Mouse (Mus musculus): ENCODE measurements at regions not wholly inside any gene's neighbourhood (a gene's known extent, or its start where the extent isn't known, plus 50 kb on each side); places are given as distances from the start of the nearest gene placed in this dataset.

DNA sequence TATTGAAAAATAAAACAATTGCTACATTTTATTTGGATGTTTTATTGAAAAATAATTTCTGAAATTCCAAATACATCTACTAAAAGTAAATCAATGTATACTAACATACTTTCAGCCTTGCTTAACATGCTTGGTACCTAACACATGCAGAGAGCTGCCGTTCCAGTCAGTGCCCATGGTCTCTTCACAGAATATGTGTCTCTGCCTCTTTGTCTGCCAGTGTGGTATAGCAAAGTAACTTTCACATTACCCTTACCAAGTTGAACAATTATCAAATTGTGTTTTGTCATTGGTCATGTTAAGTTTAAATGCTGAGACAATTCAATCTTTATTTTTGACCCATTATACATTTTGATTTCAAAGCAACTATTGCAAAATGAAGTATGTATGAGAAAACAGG is 1159.2 kb upstream of the Foxg1 start:
- 23% methylated on average over 1 of the region's 1 CpGs for WGBS
- H3K9ac ChIP-seq (replicated peaks) = no peak overlapping the region
- no peaks in the 10 kb centered on the region for H3K9me3 ChIP-seq
- no peak for ATAC-seq (ENCODE audit: low FRiP score, low read depth)
- no peak overlapping the region for H3K4me3 ChIP-seq
- H3K27ac ChIP-seq (replicated peaks) = no peak overlapping the region
- H3K36me3 ChIP-seq = no peaks in the 10 kb centered on the region
- no peak overlapping the region for H3K4me2 ChIP-seq (replicated peaks)
- H3K27me3 ChIP-seq = no peaks in the 10 kb centered on the region
- H3K4me1 ChIP-seq = 0 out of 2 replicates have a peak, but pooled peaks cover 2% of the 10 kb centered on the region

DNA sequence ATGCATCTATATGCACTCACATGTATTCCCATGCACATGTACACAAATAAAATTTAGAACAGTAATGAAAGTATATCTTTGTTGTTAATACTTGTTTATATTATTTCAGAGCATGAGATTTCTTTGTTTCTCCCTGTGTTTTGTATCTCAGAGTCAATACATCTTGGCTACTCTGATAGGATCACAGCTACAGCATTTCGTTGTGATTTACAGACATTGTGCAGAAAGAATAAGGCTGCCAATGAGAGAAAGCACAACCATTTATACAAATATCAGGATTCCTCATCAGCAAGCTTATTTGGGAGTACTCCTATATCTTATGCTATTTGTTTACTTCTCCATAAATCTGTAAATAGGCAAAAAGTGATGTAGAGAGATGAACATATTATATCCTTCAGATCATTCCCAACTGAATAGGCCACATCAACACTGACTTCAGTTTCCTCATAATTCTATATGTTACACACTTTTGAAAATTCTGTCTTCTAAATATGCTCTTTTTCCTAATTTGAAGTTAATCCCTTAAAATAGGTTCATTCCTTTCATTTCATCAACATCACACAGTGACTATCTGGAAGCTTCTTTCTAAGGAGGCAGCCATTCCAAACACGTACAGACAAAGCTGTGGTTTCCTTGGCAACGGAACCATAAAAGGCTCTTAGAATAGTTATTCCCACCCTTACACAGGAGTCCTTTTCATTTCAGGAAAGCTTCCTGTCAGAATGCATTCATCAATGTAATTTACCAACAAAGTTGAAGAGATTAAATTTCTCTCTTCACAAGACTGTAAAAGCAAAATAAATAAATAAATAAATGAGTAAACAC is 1160.3 kb upstream of the Foxg1 start:
- H3K36me3 ChIP-seq = no peaks in the 10 kb centered on the region
- H3K27ac ChIP-seq (replicated peaks) = peak overlapping the region; percentile 30; the same call in 1 of the 2 replicates
- H3K4me2 ChIP-seq (replicated peaks) = no peak overlapping the region
- no peaks in the 10 kb centered on the region for H3K27me3 ChIP-seq
- peak; percentile 95 for ATAC-seq (ENCODE audit: low FRiP score, low read depth)
- no peaks in the 10 kb centered on the region for H3K9me3 ChIP-seq
- H3K9ac ChIP-seq (replicated peaks) = no peak overlapping the region
- 32% methylated on average over 3 of the region's 3 CpGs for WGBS
- H3K4me1 ChIP-seq = 0 out of 2 replicates have a peak, but pooled peaks cover 2% of the 10 kb centered on the region
- H3K4me3 ChIP-seq = no peak overlapping the region

DNA sequence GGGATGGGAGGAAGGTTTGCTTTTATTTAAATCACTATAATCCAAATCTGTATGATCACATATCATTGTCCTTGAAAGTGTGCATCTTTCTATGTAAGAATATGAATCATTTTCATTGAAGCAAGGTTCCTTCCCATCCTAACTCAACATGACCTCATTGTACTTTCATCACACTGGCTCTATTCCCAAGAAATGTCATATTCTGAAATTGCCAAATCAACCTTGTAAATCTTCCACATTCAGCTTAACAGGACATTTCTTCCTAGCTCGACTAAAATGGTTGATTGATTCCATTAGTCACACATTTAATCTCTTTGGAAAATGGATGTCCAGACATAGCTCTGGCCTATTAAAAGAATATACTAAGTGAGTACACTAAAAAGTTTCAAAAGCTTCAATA is 1200.6 kb upstream of the Foxg1 start:
- no peaks in the 10 kb centered on the region for H3K36me3 ChIP-seq
- 43% methylated on average over 1 of the region's 1 CpGs for WGBS
- H3K9me3 ChIP-seq = no peaks in the 10 kb centered on the region
- no peak overlapping the region for H3K4me2 ChIP-seq (replicated peaks)
- H3K27me3 ChIP-seq = no peaks in the 10 kb centered on the region
- no peak overlapping the region for H3K9ac ChIP-seq (replicated peaks)
- no peak overlapping the region for H3K4me3 ChIP-seq
- H3K27ac ChIP-seq (replicated peaks) = no peak overlapping the region
- no peaks in the 10 kb centered on the region for H3K4me1 ChIP-seq
- no peak for ATAC-seq (ENCODE audit: low FRiP score, low read depth)

DNA sequence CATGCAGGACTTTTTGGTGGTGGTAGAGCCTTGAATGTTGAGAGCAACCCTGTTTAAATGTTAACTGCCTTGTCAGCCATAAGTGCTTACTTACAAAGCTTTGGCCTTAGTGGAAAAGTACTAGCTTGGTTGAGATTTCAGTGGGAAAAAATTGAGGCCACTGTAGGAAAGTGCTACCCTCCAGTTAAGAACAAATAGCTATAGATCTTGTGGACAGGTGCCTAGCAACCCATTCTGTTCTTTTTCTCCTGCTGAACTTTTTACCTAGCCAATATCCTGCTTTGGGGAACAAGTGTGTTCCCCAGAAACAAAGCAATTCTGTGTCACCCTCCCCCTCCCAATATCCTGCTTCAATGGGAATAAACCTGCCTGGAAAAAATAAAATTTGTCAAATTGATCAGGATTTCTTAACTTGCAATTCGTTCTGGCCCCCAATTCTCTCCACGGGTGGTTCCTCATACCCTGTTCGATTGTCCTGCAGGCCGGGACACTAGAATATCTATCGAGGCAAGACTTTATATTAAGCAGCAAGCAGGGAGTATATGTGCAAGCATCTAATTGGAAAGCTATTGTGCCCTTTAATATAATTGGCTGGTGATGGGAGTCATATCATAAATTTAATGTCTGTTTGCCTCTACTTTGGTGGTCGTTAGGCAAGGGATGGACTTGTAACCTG is 1208.4 kb upstream of the Foxg1 start:
- Histone ChIP-seq H3K4me3 (no peak overlapping the region), H3K36me3 (no peaks in the 10 kb centered on the region), H3K9ac (replicated peaks) (no peak overlapping the region), H3K27ac (replicated peaks) (no peak overlapping the region), H3K4me1 (no peaks in the 10 kb centered on the region), H3K4me2 (replicated peaks) (no peak overlapping the region), H3K27me3 (no peaks in the 10 kb centered on the region), H3K9me3 (no peaks in the 10 kb centered on the region)
- no peak for ATAC-seq (ENCODE audit: low FRiP score, low read depth)
- 86% methylated on average over 6 of the region's 6 CpGs for WGBS

DNA sequence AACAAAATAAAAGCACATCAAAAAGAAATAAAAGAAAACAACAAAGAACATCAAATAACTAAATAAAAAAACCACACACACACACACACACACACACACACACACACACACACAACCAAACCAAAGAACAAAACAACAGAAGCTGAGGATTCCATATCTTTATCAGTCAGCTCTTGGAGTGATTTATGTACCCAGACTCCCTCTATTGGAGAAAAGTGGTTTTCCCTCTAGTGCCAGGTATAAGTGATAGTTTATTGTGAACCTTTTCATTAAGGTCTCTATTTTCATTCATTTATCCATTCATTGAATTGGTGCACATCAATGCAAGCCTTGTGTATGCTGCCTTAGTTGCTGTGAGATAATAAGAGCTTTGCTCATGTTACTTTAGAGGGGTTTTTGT is 1236.3 kb upstream of the Foxg1 start:
- H3K4me3 ChIP-seq = no peak overlapping the region
- no peaks in the 10 kb centered on the region for H3K9me3 ChIP-seq
- no peak overlapping the region for H3K9ac ChIP-seq (replicated peaks)
- no peaks in the 10 kb centered on the region for H3K4me1 ChIP-seq
- ATAC-seq (ENCODE audit: low FRiP score, low read depth) = no peak
- no peaks in the 10 kb centered on the region for H3K27me3 ChIP-seq
- H3K27ac ChIP-seq (replicated peaks) = no peak overlapping the region
- H3K4me2 ChIP-seq (replicated peaks) = no peak overlapping the region
- H3K36me3 ChIP-seq = no peaks in the 10 kb centered on the region

DNA sequence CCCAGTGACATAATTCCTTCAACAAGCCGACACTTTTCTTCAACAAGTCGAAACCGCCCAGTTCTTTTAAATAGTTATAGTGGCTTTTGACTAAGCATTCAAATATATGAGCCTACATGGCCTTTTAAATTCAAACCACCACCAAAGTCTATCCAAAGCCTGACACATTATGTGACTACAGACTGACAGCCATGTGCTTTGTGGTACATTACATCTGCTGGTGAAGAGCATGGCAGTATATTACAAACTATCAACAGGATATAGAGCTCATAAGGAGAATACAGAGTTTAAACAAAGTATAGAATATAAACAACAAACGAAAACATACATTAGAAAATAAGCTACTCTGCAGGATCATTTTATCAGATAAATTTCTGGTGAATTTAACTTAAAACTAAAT is 1259.5 kb upstream of the Foxg1 start:
- 84% methylated on average over 4 of the region's 4 CpGs for WGBS

DNA sequence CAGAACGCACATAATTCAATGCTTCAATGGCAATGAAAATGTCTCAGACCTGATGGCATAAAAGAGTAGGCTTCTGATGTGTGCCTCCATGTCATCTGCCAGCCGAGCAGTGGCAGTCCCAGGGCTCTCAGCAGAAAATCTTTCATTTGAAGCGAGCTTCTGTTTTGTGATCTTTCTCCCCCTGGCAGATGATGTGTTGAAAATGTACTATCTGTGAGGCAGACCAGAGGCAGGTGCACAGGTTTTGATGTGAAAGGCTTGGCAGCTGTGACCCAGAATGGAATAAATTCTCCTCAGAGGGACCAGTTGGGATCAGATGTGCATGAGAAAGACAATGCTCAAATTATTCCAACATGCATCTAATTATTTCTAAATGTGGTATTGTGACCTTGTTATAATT is 1281.0 kb upstream of the Nova1 start:
- H3K4me1 ChIP-seq = no peaks in the 10 kb centered on the region
- ATAC-seq (ENCODE audit: low FRiP score, low read depth) = peak; percentile 83
- WGBS = 63% methylated on average over 3 of the region's 3 CpGs
- no peak overlapping the region for H3K4me3 ChIP-seq
- no peaks in the 10 kb centered on the region for H3K27me3 ChIP-seq
- no peaks in the 10 kb centered on the region for H3K36me3 ChIP-seq
- no peak overlapping the region for H3K9ac ChIP-seq (replicated peaks)
- H3K4me2 ChIP-seq (replicated peaks) = no peak overlapping the region
- no peaks in the 10 kb centered on the region for H3K9me3 ChIP-seq
- H3K27ac ChIP-seq (replicated peaks) = no peak overlapping the region

More for the DNA sequence above, 1259.5 kb upstream of the Foxg1 start:
- no peak for ATAC-seq (ENCODE audit: low FRiP score, low read depth)
- Histone ChIP-seq H3K4me3 (no peak overlapping the region), H3K9me3 (no peaks in the 10 kb centered on the region), H3K4me1 (no peaks in the 10 kb centered on the region), H3K9ac (replicated peaks) (no peak overlapping the region), H3K4me2 (replicated peaks) (no peak overlapping the region), H3K27me3 (no peaks in the 10 kb centered on the region), H3K36me3 (no peaks in the 10 kb centered on the region), H3K27ac (replicated peaks) (no peak overlapping the region)

DNA sequence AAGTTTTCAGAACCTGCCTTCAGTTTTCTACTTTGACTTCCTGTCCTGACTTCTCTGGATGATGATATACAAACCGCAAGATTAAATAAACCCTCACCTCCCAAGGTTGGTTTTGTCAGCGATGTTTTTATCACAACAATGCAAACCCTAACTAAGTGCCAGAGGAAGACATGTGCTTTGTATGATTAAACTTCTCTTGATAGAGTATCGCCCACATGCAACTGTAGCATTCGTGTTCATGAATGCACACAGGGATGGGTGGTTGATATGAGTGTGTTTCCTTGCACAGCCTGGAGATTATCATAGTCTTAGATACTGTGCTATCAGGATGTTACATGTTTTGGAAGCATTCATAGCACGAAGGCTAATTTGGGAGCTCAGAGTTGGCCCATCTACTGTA is 1268.3 kb upstream of the Nova1 start:
- no peak for ATAC-seq (ENCODE audit: low FRiP score, low read depth)
- H3K4me3 ChIP-seq = no peak overlapping the region
- no peaks in the 10 kb centered on the region for H3K27me3 ChIP-seq
- no peak overlapping the region for H3K9ac ChIP-seq (replicated peaks)
- H3K9me3 ChIP-seq = no peaks in the 10 kb centered on the region
- H3K4me2 ChIP-seq (replicated peaks) = no peak overlapping the region
- H3K27ac ChIP-seq (replicated peaks) = no peak overlapping the region
- WGBS = 90% methylated on average over 5 of the region's 5 CpGs
- H3K36me3 ChIP-seq = no peaks in the 10 kb centered on the region
- H3K4me1 ChIP-seq = no peaks in the 10 kb centered on the region

DNA sequence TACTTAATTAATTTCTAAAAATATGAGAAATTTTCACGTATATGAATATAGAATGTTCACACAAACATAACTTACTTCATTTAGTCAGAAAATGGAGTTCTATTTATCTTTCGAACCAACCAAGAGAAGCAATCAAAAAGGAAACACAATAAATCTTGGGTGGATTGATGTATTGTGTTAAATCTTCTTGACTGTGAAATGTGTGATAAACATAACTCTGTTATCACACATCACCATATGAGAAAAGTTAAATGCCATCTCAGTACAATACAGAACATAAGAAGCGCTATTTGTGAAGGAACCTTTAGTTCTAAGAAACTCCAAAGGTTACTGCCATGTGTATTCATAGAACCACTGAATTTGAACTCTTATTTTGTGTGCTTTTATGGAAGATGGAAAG is 1264.6 kb upstream of the Nova1 start:
- Histone ChIP-seq H3K27ac (replicated peaks) (no peak overlapping the region), H3K4me2 (replicated peaks) (no peak overlapping the region), H3K27me3 (no peaks in the 10 kb centered on the region), H3K9ac (replicated peaks) (no peak overlapping the region), H3K4me1 (no peaks in the 10 kb centered on the region), H3K9me3 (no peaks in the 10 kb centered on the region), H3K36me3 (no peaks in the 10 kb centered on the region), H3K4me3 (no peak overlapping the region)
- ATAC-seq (ENCODE audit: low FRiP score, low read depth) = no peak
- 87% methylated on average over 3 of the region's 3 CpGs for WGBS

DNA sequence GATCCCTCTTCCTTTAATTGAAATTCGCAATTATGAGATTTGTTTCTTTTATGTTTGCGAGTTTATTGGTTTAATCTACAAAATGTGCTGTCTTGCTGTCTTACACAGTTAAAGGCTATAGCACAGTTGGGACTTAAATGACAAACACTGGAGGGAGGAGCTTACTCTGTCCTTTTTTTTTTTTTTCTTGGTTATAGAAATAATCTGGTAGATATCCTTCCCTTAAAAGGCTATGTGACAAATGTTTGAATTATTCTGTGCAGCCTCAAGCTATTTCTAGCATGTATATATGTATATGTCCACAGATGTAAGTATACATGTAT is 1243.9 kb upstream of the Nova1 start:
- Histone ChIP-seq H3K4me2 (replicated peaks) (no peak overlapping the region), H3K27me3 (no peaks in the 10 kb centered on the region), H3K4me1 (no peaks in the 10 kb centered on the region), H3K9ac (replicated peaks) (no peak overlapping the region), H3K9me3 (no peaks in the 10 kb centered on the region), H3K4me3 (no peak overlapping the region), H3K36me3 (no peaks in the 10 kb centered on the region), H3K27ac (replicated peaks) (no peak overlapping the region)
- 90% methylated on average over 2 of the region's 2 CpGs for WGBS
- no peak for ATAC-seq (ENCODE audit: low FRiP score, low read depth)

DNA sequence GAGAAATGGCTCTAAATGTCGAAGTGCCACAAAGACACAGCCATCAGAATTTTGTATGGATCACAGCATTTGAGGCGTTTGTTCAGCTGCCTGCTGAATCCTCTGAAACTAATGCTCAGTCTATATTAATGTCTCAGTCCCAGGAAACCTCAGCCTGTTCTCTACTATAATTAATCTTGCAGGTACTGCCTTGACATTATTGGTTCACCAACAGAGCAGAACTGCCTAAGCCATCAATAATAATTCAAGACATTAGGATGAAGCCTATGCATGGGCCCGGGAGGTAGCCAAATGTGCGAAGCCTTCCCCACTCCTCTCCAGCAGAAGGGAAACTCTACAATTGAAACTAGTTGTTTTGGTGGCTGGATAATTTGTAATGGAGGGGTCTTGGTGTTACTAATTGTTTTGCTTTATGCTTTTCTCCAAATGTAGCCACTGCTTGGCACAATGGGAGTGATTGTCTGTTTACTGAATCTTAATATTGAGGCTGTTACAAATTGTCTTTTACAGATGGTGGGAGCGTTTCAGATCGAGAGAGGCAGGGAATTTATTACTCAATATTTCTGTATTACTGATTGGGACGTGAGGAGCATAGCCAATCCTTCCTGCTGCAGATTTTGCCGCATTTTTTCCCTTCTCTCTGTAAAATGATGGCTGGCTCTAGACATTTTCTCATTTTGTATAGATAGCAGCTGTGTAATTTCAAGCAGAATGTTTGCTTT is 1243.3 kb upstream of the Nova1 start:
- Histone ChIP-seq H3K4me1 (no peaks in the 10 kb centered on the region), H3K27ac (replicated peaks) (peak overlapping the region; percentile 61; the same call in 1 of the 2 replicates), H3K4me3 (no peak overlapping the region), H3K9me3 (no peaks in the 10 kb centered on the region), H3K4me2 (replicated peaks) (no peak overlapping the region), H3K9ac (replicated peaks) (no peak overlapping the region; the same call in 1 of the 2 replicates), H3K27me3 (no peaks in the 10 kb centered on the region), H3K36me3 (no peaks in the 10 kb centered on the region)
- ATAC-seq (ENCODE audit: low FRiP score, low read depth) = 0 out of 2 replicates have a peak, but pooled peaks have one; percentile 9
- 77% methylated on average over 8 of the region's 8 CpGs for WGBS

DNA sequence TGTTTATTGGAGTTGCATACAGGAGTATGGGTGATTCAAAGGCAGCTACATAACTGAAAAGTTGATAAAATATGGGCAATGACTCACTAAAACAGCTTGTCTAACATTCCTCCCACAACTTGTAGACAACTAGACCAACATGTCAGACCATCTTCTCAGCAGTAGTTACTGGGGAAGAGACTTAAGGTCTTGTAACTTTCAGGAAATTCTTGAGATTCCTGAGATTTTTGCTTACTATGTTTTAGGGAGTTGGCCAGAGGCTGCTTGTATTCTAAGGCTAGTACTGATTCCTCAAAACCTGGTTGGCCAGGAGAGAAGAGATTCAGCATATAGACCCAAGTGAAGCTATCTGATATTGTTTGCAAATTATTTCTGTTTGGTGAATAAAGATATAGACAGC is 1201.7 kb upstream of the Nova1 start:
- no peaks in the 10 kb centered on the region for H3K4me1 ChIP-seq
- H3K9ac ChIP-seq (replicated peaks) = no peak overlapping the region
- H3K4me3 ChIP-seq = no peak overlapping the region
- no peaks in the 10 kb centered on the region for H3K27me3 ChIP-seq
- H3K27ac ChIP-seq (replicated peaks) = no peak overlapping the region
- H3K4me2 ChIP-seq (replicated peaks) = no peak overlapping the region
- ATAC-seq (ENCODE audit: low FRiP score, low read depth) = no peak
- H3K36me3 ChIP-seq = no peaks in the 10 kb centered on the region
- no peaks in the 10 kb centered on the region for H3K9me3 ChIP-seq

All from midbrain, embryonic 12.5 days (tissue).